Mouse (Mus musculus): ENCODE measurements around the gene Sco1.

DNA sequence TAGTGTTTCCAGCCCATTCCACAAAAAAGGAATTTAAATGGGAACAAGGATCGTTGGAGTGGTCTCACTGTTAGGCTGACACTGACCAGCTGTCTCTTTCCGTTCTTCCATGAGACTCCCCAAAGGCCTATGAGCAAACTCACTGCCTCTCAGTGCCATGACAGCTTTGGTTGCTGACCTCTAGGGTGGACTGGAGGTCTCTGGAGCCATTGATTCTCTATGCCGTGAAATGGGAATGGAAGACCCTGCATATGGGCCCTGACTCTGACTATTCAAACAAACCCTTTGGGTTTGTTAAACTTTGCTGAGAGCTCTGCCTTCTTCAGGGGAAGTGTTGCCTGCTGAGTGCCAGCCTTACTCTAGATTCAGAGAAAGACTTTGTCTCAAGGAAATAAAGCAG is 15.3 kb downstream of the Sco1 start:
- TF ChIP-seq HCFC1 (IDR thresholded peaks at IDR 0.05; ENCODE audit: borderline replicate concordance, insufficient read depth, low read length) (no peak), CHD2 (IDR thresholded peaks at IDR 0.05; ENCODE audit: low read depth, low read length) (no peak), ZNF384 (IDR thresholded peaks at IDR 0.05; ENCODE audit: low read depth, low read length) (no peak)

Measured in ES-E14 (cell line).